Mouse (Mus musculus) testis, adult 2 months (tissue): Measurements from ENCODE around the gene Arhgef28.

Experiments used
- CTCF ChIP-seq: fragments of 200-500 bp; IDR thresholded peaks from 2 replicates; pipeline ENCODE4 v1.5.1; 2012; ENCODE audit warnings: low read depth, mild to moderate bottlenecking, inconsistent platforms, low read length, moderate library complexity; ENCODE audit not compliant: control insufficient read depth, insufficient read depth, insufficient replicate concordance
- POLR2A ChIP-seq: fragments of 200-500 bp; IDR thresholded peaks from 2 replicates; pipeline ENCODE4 v1.6.1; 2012; ENCODE audit warnings: low read depth, mild to moderate bottlenecking, inconsistent platforms, low read length, moderate library complexity; ENCODE audit not compliant: control insufficient read depth

GRCm38 (mm10) chr13:98118291-98118690 lies 87.9 kb downstream of the Arhgef28 start:
- no peak for TF ChIP-seq CTCF
- TF ChIP-seq POLR2A, result no peak
